Comparison of ENCODE assay signal across 15 mouse cellular contexts in genomic region chr8:110966586-110966985, GRCm38 (mm10). TPM values are rescaled to one million over a fixed set of nuclear protein-coding genes. Genes with fewer than 3 reads are reported as not detected.
DNase-seq lines count a peak whose midpoint lies in the region; ATAC-seq and TF ChIP-seq lines count a peak whose summit lies in the region.
"Had no signal": no experiment of that assay in that cellular context is flagged by ENCODE, and none has a peak within 500 bp of the region (broad histone marks: within the 10 kb centered on the region; RNA-seq: fewer than 3 reads in every experiment).

No protein-coding gene starts in this region.

- H3K36me3 ChIP-seq in heart, embryonic 10.5 days = peaks cover 70% of the 10 kb centered on the region
- H3K36me3 ChIP-seq in heart, embryonic 12.5 days = peaks cover 34% of the 10 kb centered on the region
- H3K36me3 ChIP-seq in spleen, adult 2 months (ENCODE audit: control insufficient read depth, insufficient read depth, low read length) = no peaks in the 10 kb centered on the region; the same call in 1 of the 2 replicates
- H3K36me3 ChIP-seq in stomach, postnatal 0 days (ENCODE audit: control insufficient read depth, insufficient read depth, low read length) = peaks cover 2% of the 10 kb centered on the region; the same call in 1 of the 2 replicates
- no peaks in the 10 kb centered on the region for H3K36me3 ChIP-seq in hindbrain, embryonic 11.5 days (ENCODE audit: control insufficient read depth, insufficient read depth, low read length)

- H3K4me2 ChIP-seq in heart, embryonic 12.5 days = no peak overlapping the region
- no peak overlapping the region for H3K4me2 ChIP-seq in stomach, postnatal 0 days (replicated peaks; ENCODE audit: low read depth)
- H3K4me2 ChIP-seq in hindbrain, embryonic 11.5 days (replicated peaks; ENCODE audit: low read depth, low read length) = no peak overlapping the region
- H3K4me2 ChIP-seq: embryonic facial prominence, embryonic 12.5 days; limb, embryonic 12.5 days; midbrain, embryonic 15.5 days; neural tube, embryonic 12.5 days had no signal

- ATAC-seq in heart, embryonic 12.5 days (ENCODE audit: insufficient number of reproducible peaks, low FRiP score) = no peak
- ATAC-seq in stomach, postnatal 0 days (ENCODE audit: low FRiP score, low TSS enrichment) = no peak
- ATAC-seq in hindbrain, embryonic 11.5 days (ENCODE audit: low FRiP score) = no peak
- ATAC-seq: midbrain, embryonic 15.5 days had no signal

- H3K9me3 ChIP-seq in heart, embryonic 10.5 days = no peaks in the 10 kb centered on the region
- no peaks in the 10 kb centered on the region for H3K9me3 ChIP-seq in heart, embryonic 12.5 days (replicated peaks)
- no peaks in the 10 kb centered on the region for H3K9me3 ChIP-seq in stomach, postnatal 0 days (ENCODE audit: control insufficient read depth, low read length)
- no peaks in the 10 kb centered on the region for H3K9me3 ChIP-seq in hindbrain, embryonic 11.5 days (ENCODE audit: control insufficient read depth, low read length)
- H3K9me3 ChIP-seq: embryonic facial prominence, embryonic 12.5 days; forebrain, embryonic 10.5 days; limb, embryonic 12.5 days; midbrain, embryonic 15.5 days; neural tube, embryonic 12.5 days had no signal

- no peak overlapping the region for H3K9ac ChIP-seq in heart, embryonic 12.5 days
- no peak overlapping the region for H3K9ac ChIP-seq in stomach, postnatal 0 days (ENCODE audit: low read length)
- no peak overlapping the region for H3K9ac ChIP-seq in hindbrain, embryonic 11.5 days (ENCODE audit: low read depth, low read length)
- H3K9ac ChIP-seq: embryonic facial prominence, embryonic 12.5 days; limb, embryonic 12.5 days; midbrain, embryonic 15.5 days; neural tube, embryonic 12.5 days had no signal

- no peak overlapping the region for H3K4me3 ChIP-seq in heart, embryonic 10.5 days
- H3K4me3 ChIP-seq in heart, embryonic 12.5 days = no peak overlapping the region
- no peak overlapping the region for H3K4me3 ChIP-seq in spleen, adult 2 months (ENCODE audit: extremely low read depth, insufficient read depth, insufficient read length)
- H3K4me3 ChIP-seq in stomach, postnatal 0 days (ENCODE audit: low read depth, low read length) = no peak overlapping the region
- H3K4me3 ChIP-seq in hindbrain, embryonic 11.5 days (ENCODE audit: low read depth, low read length) = no peak overlapping the region
- H3K4me3 ChIP-seq: embryonic facial prominence, embryonic 12.5 days; forebrain, embryonic 10.5 days; limb, embryonic 12.5 days; midbrain, embryonic 15.5 days; neural tube, embryonic 12.5 days had no signal

- peak; percentile 39 to 64 for DNase-seq in adrenal gland, adult (ENCODE audit: inconsistent age in 2 of 2, low spot score in 1 of 2)
- DNase-seq in adrenal gland, adult 8-10 months = no peak
- no peak for DNase-seq in heart, embryonic 10.5 days (ENCODE audit: low spot score)
- no peak for DNase-seq in spleen, adult 2 months (ENCODE audit: low read depth in 1 of 2, low spot score in 2 of 2)
- DNase-seq in spleen, adult 12 weeks (ENCODE audit: low spot score) = no peak
- DNase-seq in stomach, postnatal 0 days (ENCODE audit: low spot score) = no peak
- DNase-seq in hindbrain, embryonic 11.5 days (ENCODE audit: low spot score) = no peak
- DNase-seq: spleen, adult 18-20 months had no signal

- 80% methylated on average over 8 of the region's 8 CpGs for WGBS in heart, embryonic 10.5 days
- 76% methylated on average over 8 of the region's 8 CpGs for WGBS in heart, embryonic 12.5 days
- 89% methylated on average over 8 of the region's 8 CpGs for WGBS in spleen, adult 2 months
- WGBS in stomach, postnatal 0 days = 70% methylated on average over 8 of the region's 8 CpGs
- WGBS in hindbrain, embryonic 11.5 days = 88% methylated on average over 8 of the region's 8 CpGs

- H3K4me1 ChIP-seq in heart, embryonic 10.5 days = peaks cover 30% of the 10 kb centered on the region
- H3K4me1 ChIP-seq in heart, embryonic 12.5 days (replicated peaks) = peaks cover 38% of the 10 kb centered on the region
- peaks cover 7% of the 10 kb centered on the region; the same call in 1 of the 2 replicates for H3K4me1 ChIP-seq in spleen, adult 2 months (ENCODE audit: control insufficient read depth, insufficient read depth, insufficient read length)
- H3K4me1 ChIP-seq in stomach, postnatal 0 days (replicated peaks; ENCODE audit: control insufficient read depth, insufficient read depth) = no peaks in the 10 kb centered on the region
- peaks cover 5% of the 10 kb centered on the region; the same call in 1 of the 2 replicates for H3K4me1 ChIP-seq in hindbrain, embryonic 11.5 days (replicated peaks; ENCODE audit: control insufficient read depth, insufficient read depth, low read length)
- H3K4me1 ChIP-seq: embryonic facial prominence, embryonic 12.5 days had no signal

- TF ChIP-seq CTCF in spleen, adult 2 months (IDR thresholded peaks at IDR 0.05; ENCODE audit: extremely low read depth, insufficient read depth, insufficient read length, insufficient replicate concordance) = no peak
- peak; percentile 19 for TF ChIP-seq CTCF in stomach, postnatal 0 days (IDR thresholded peaks at IDR 0.05; ENCODE audit: low read depth)

- no peak for TF ChIP-seq POLR2A in spleen, adult 2 months (IDR thresholded peaks at IDR 0.05; ENCODE audit: low read depth, low read length)

- TF ChIP-seq EP300 in stomach, postnatal 0 days (optimal IDR thresholded peaks at IDR 0.05) = no peak

- H3K27me3 ChIP-seq in heart, embryonic 10.5 days (ENCODE audit: insufficient read depth, poor library complexity, severe bottlenecking) = no peaks in the 10 kb centered on the region
- no peaks in the 10 kb centered on the region for H3K27me3 ChIP-seq in heart, embryonic 12.5 days (replicated peaks)
- H3K27me3 ChIP-seq in spleen, adult 2 months (ENCODE audit: control insufficient read depth, insufficient read depth, low read length) = no peaks in the 10 kb centered on the region
- H3K27me3 ChIP-seq in stomach, postnatal 0 days (ENCODE audit: control insufficient read depth, insufficient read depth, low read length) = no peaks in the 10 kb centered on the region
- H3K27me3 ChIP-seq in hindbrain, embryonic 11.5 days (ENCODE audit: control insufficient read depth, insufficient read depth, low read length) = no peaks in the 10 kb centered on the region
- H3K27me3 ChIP-seq: embryonic facial prominence, embryonic 12.5 days; limb, embryonic 12.5 days; midbrain, embryonic 15.5 days; neural tube, embryonic 12.5 days had no signal

- H3K27ac ChIP-seq in heart, embryonic 10.5 days = peak overlapping the region; percentile 10; the same call in 1 of the 2 replicates
- H3K27ac ChIP-seq in heart, embryonic 12.5 days (ENCODE audit: poor library complexity, severe bottlenecking) = no peak overlapping the region
- 0 out of 2 replicates have a peak overlapping the region, but pooled peaks have one; percentile 43 for H3K27ac ChIP-seq in spleen, adult 2 months (ENCODE audit: insufficient read depth, low read length)
- H3K27ac ChIP-seq in stomach, postnatal 0 days (replicated peaks) = no peak overlapping the region
- H3K27ac ChIP-seq in hindbrain, embryonic 11.5 days (ENCODE audit: low read depth, low read length) = no peak overlapping the region
- H3K27ac ChIP-seq: embryonic facial prominence, embryonic 12.5 days; forebrain, embryonic 10.5 days; limb, embryonic 12.5 days; macrophage; midbrain, embryonic 15.5 days; neural tube, embryonic 12.5 days had no signal

RNA-seq across cellular contexts. Expression of gene Ddx19a, which starts 31.0 kb away (rescaled TPM):
- 10 to 100 TPM; 38.7 to 52.2 (median 44.5) TPM for total RNA-seq in adrenal gland, adult 8-10 months (2022)
- 18.8 and 23.5 TPM in 2 replicates for polyA plus RNA-seq in heart, embryonic 10.5 days (2016; fragmentation: Nextera tagmentation; extraction: Ambion mirVana)
- 14.9 and 16.3 TPM in 2 replicates for polyA plus RNA-seq in heart, embryonic 12.5 days (2016; fragmentation: Nextera tagmentation; extraction: Ambion mirVana)
- 16.6 and 23.5 TPM in 2 replicates for polyA plus RNA-seq in spleen, adult 2 months (2012; rRNA removed)
- polyA plus RNA-seq in stomach, postnatal 0 days (2015; fragmentation: Nextera tagmentation; extraction: Ambion mirVana) = 6.2 and 7.5 TPM in 2 replicates
- 29.8 and 32.8 TPM in 2 replicates for polyA plus RNA-seq in hindbrain, embryonic 11.5 days (2014; fragmentation: Nextera tagmentation; extraction: Ambion mirVana)

RNA-seq across cellular contexts. Expression of gene St3gal2, which starts 46.9 kb away (rescaled TPM):
- 10 to 100 TPM; 19.1 to 41.1 (median 27.7) TPM for total RNA-seq in adrenal gland, adult 8-10 months (2022)
- 23.2 and 30.2 TPM in 2 replicates for polyA plus RNA-seq in heart, embryonic 10.5 days (2016; fragmentation: Nextera tagmentation; extraction: Ambion mirVana)
- 27.1 and 27.6 TPM in 2 replicates for polyA plus RNA-seq in heart, embryonic 12.5 days (2016; fragmentation: Nextera tagmentation; extraction: Ambion mirVana)
- polyA plus RNA-seq in spleen, adult 2 months (2012; rRNA removed) = 20.3 and 25.5 TPM in 2 replicates
- 7.1 and 7.3 TPM in 2 replicates for polyA plus RNA-seq in stomach, postnatal 0 days (2015; fragmentation: Nextera tagmentation; extraction: Ambion mirVana)
- 10.6 and 11.8 TPM in 2 replicates for polyA plus RNA-seq in hindbrain, embryonic 11.5 days (2014; fragmentation: Nextera tagmentation; extraction: Ambion mirVana)

Comparison
In these comparisons a context has a peak if more than half of its experiments do, and no peak if none do; other contexts are left out.
1. DNase-seq: peak in adrenal gland, adult (2 of 2); none in adrenal gland, adult 8-10 months (single experiment), heart, embryonic 10.5 days (single experiment), spleen, adult 2 months (0 of 2), spleen, adult 12 weeks (single experiment), stomach, postnatal 0 days (single experiment) and hindbrain, embryonic 11.5 days (single experiment).
2. H3K27ac ChIP-seq: peak in heart, embryonic 10.5 days (single experiment) and spleen, adult 2 months (single experiment); none in heart, embryonic 12.5 days (single experiment), stomach, postnatal 0 days (single experiment) and hindbrain, embryonic 11.5 days (single experiment).